Mouse (Mus musculus): ENCODE measurements around the gene Pex12.
A peak's percentile ranks its signal among the peaks of the same experiment; 100 is the strongest.
"Not testable (repeated sequence)": the region's sequence is repeated elsewhere in the genome, so short reads cannot be mapped to it uniquely, and the experiment has no call there.

The Pex12 gene

DNA sequence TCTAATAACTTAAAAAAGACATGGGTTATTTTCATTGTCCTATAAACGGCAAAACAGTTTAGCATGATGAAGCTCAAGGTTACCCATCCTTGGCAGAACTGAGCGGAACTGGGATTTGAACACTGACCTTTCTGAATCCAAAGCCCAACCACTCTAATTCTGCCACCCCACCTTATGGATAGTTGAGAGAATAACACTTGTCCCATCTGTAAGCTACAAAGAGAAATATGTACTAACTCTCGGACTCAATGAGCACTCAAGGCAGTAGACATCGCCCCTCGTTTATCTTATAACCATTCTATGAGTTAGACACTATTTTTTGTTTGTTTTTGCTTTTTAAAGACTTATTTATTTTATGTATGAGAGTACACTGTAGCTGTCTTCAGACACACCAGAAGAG, 13.3 kb downstream of the Pex12 start:
- DNase-seq (ENCODE audit: low read depth, low spot score) = peak; percentile 35

DNA sequence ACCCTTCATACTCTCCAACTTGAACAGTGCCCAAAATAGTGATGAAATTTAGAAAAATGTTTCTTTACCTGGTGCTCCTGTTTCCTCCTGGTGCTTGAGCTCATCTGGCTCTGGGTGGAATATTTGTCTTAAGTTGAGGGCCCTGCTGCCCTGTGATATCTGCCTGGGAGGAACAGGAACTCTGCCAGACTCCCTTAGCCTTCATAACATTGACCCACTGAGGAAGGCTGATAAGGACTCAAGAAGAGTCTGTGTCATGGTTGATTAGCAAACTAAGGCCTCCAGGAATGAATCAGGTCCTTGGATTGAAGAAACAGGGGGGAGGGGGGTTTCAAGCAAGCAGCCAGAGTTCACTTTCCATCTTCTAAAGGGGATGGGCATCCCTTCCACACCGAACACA, 15.8 kb downstream of the Pex12 start, which contains the start of gene Slfn14:
TSS of gene Slfn14 (minus strand) at position 161 of the 400 bp plus-strand sequence.
- DNase-seq (ENCODE audit: low read depth, low spot score) = no peak

GRCm38 (mm10) chr11:83285627-83286026, 16.8 kb downstream of the Pex12 start:
- peak; percentile 25 for DNase-seq (ENCODE audit: low read depth, low spot score)

DNA sequence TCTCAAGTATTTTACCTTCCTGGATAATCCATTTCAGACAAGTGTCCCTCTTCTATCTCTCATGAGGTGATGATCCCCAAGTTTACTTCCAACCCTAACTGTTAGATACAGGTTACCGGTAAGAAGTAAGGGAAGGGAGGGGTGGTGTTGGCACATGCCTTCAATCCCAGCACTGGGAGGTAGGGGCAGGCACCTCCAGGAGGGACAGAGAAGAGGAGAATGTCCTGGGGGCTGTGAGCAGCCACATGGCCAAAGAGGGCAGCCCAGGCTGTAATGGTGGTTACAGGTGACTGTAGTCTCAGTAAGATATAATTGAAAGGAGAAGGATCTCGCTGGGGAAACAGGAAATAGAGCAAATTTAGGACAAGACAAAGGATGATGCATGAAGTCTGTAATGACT, 20.3 kb downstream of the Pex12 start:
- no peak for DNase-seq (ENCODE audit: low read depth, low spot score)

- no peak for DNase-seq (ENCODE audit: low read depth, low spot score)
Observed at GRCm38 (mm10) chr11:83279691-83280090, 22.7 kb downstream of the Pex12 start.

GRCm38 (mm10) chr11:83279024-83279423, 23.4 kb downstream of the Pex12 start:
- DNase-seq (ENCODE audit: low read depth, low spot score) = no peak

DNA sequence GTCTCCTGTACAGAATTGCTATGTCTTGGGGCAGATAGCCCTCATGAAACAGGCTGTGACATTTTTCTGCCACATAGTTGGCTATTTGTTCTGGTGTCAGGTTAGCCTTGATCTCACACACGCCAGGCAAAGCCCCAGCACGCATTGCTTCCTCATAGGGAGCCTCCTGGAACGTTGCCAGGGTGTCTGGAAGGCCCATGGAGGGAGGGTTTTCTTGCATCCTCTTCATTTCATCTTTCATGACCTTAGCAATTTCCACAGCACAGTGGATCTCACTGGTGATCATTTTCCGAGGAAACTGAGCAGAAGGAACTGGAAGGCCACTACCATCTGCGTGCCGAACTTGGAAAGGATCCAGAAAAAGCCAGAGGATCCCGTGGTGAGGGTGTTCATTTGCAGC, 26.1 kb downstream of the Pex12 start:
- DNase-seq (ENCODE audit: low read depth, low spot score) = no peak

DNA sequence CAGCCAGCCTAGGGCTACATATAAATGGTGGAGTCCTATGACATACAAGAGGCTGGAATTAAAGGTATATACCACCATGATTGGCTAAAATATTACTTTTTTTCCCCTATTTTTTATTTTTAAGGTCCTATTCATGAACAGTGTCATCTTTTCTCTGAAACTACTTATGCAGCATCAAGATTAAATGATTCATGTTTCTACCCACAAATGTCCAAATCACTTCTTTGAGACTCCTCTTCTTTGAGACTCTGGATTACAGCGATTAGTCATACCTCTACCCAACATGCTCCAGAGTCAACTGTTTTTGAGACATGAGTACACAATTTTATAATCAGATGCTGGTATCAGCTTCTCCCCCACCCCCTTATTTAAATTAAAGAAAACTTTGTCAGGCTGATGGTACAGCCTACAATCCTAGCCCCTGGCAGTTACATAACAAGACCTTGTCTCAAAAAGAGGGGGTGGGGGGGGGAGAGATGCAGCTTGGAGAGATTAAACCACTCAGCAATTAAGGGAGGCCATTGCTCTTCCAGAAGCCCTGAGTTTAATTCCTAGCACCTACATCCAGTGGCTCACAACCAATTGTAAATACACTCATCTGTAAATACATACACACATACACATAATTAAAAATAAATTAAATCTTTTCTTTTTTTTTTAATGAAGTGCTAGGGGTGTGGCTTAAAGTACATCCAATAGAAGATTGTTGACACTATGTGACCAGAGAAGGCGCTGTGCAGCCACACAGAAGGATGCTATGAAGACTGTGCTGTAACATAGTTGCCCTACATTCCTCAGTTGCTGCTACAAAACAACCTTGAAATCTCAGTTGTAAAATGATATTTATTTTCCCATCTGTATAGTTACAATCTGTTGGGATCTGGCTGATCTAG, 30.2 kb downstream of the Pex12 start:
- DNase-seq (ENCODE audit: low read depth, low spot score) = peak; percentile 77

DNA sequence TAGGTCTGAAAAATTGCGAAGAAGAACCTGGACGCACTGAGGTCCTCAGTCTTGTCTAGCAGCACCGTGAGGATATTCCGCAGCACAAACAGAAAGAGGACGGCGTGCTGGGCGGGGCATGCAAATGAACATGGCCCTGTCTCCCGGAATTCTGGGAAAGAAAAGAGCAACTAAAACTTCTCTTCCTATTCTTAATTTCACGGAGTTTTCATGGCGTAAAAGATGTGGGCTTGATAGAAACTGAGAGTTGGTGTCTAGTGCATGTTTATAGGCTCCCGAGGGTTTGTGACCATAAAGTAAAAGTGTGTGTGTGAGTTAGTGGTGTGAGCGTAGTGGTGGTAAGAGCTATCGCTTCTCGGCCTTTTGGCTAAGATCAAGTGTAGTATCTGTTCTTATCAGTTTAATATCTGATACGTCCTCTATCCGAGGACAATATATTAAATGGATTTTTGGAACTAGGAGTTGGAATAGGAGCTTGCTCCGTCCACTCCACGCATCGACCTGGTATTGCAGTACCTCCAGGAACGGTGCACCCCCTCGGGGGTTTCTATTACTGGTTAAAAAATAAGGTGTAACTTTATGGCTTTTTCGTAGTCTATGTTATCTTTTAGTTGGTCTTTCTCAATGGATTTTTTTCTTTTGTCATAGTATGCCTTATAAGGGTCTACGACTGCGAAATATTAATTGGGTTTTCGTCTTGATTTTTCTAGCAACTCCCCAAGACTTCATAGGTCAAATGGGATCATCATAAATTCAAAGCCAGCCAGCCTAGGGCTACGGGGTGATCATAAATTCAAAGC, 31.0 kb downstream of the Pex12 start:
- peak; percentile 92 for DNase-seq (ENCODE audit: low read depth, low spot score)

GRCm38 (mm10) chr11:83270842-83271150, 31.6 kb downstream of the Pex12 start:
- DNase-seq (ENCODE audit: low read depth, low spot score) = no peak

DNA sequence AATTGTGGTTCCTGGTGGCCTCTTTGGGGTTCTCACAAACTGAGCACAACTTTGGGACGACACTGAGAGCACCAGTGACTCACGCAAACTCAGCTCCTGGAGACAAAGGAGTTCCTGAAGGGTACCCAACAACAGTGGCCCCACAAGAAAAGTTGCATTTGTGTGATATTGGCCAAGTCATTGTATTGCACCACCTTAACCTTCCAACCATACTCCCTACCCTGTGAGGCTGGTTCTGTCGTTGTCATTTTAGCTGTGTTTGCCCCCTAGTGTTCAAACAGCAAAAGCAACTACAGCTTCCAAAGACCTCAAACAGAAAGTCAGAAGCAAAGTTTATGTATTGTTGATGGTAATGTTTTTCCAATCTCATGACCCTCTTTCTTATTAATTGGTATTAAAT, 39.2 kb downstream of the Pex12 start:
- peak; percentile 56 for DNase-seq (ENCODE audit: low read depth, low spot score)

- no peak for DNase-seq (ENCODE audit: low read depth, low spot score)
Observed at GRCm38 (mm10) chr11:83262673-83263072, 39.7 kb downstream of the Pex12 start.

DNA sequence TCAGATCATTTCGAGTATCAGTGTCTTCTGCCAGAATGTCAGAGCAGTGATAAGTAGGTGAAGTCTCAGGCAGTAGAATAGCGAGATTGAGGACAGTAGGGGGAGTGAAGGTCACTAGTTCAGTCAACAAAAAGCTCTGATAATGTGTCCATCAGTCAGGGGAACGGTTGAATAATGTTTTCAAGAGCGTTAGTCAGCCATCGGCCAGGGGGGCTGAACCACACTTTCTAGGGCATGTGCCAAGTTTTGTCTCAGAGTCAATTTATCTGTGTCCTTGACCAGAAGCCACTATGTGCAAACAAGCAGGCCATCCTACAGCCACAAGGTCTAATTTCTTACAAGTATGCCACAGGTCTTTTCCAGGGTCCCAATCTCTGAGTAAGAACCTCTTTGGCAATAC, 45.2 kb downstream of the Pex12 start:
- not testable (repeated sequence) for DNase-seq (ENCODE audit: low read depth, low spot score)
